Mouse (Mus musculus) limb, embryonic 10.5 days (tissue): ENCODE results near the gene Cmtr1. TPM values are rescaled to one million over a fixed set of nuclear protein-coding genes. Genes with fewer than 3 reads are reported as not detected.

ENCODE experiments used
- DNase-seq: peaks from one replicate; pipeline ENCODE4 v3.0.0-alpha.2; 2017; ENCODE audit warnings: low spot score
- H3K27ac ChIP-seq: fragments of 300-500 bp; sonication (generic); 2 replicates; pipeline ENCODE4 v1.5.1; 2016; ENCODE audit warnings: mild to moderate bottlenecking
- H3K27me3 ChIP-seq: fragments of 300-500 bp; sonication (generic); 2 replicates; pipeline ENCODE4 v1.6.1; 2016; ENCODE audit warnings: low read depth, mild to moderate bottlenecking; ENCODE audit not compliant: poor library complexity, severe bottlenecking
- H3K36me3 ChIP-seq: fragments of 300-500 bp; sonication (generic); 2 replicates; pipeline ENCODE4 v1.6.1; 2016; ENCODE audit warnings: mild to moderate bottlenecking, moderate library complexity
- H3K4me1 ChIP-seq: fragments of 300-500 bp; sonication (generic); 2 replicates; pipeline ENCODE4 v1.6.1; 2016
- H3K4me3 ChIP-seq: fragments of 300-500 bp; sonication (generic); 2 replicates; pipeline ENCODE4 v1.5.1; 2016; ENCODE audit warnings: mild to moderate bottlenecking, moderate library complexity
- H3K9me3 ChIP-seq: fragments of 300-500 bp; sonication (generic); replicated peaks from 2 replicates; pipeline ENCODE4 v1.6.1; 2016; ENCODE audit warnings: mild to moderate bottlenecking
- WGBS: fragments of 180-500 bp; shearing (Covaris S2); methylation state at CpG from one replicate; pipeline ENCODE4 v1.1.7; 2016; 5-methylcytosine and 5-hydroxymethylcytosine counted together
- polyA plus RNA-seq: library from polyadenylated mRNA; unstranded; fragments of >200 nt; fragmentation: Nextera tagmentation; extraction: Ambion mirVana; gene quantifications from 2 replicates; pipeline ENCODE4 v1.2.1, GENCODE M21; 2016

The Cmtr1 gene
- polyA plus RNA-seq, 1 experiment from 2014 or later = 134 TPM

GRCm38 (mm10) chr17:29678526-29678925 is 18.1 kb downstream of the Cmtr1 start:
- Histone ChIP-seq H3K36me3 (peaks cover 99% of the 10 kb centered on the region), H3K27ac (no peak overlapping the region), H3K4me3 (no peak overlapping the region), H3K9me3 (no peaks in the 10 kb centered on the region), H3K4me1 (no peaks in the 10 kb centered on the region), H3K27me3 (no peaks in the 10 kb centered on the region)
- no peak for DNase-seq
- WGBS = 93% methylated on average over 8 of the region's 8 CpGs

DNA sequence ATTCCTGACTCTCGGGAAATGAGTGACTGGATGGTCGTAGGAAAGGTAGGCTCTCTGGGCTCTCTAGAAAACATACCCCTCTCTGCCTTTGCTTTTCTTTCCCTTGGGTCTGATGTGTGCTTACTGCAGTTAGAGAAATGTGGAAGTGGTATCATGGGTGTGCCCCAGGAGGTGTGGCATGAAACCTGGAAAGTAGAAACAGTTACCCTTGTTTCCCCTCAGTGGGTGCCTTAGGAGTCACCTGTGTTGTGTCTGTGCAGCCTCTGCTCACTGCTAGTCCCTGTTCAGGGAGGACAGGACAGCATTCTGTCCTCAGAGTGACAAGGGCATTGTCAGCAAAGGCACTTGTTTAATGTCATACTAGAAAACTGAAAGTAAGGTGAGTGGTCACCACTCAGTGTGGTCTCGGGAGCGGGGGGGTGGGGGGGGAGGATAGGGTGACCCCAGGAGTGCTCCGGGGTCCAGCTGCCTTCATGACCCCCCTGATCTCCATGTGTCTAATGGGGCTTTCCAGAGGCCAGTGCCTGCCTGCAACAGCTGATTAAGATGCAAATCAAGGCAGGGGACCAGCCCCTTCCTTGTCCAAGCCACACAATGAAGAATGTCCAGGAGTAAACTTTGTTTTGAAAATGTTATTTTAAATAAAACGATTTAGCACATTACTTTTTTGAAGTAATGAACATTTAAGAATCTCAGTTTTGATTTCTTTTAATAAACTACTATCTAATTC is 18.8 kb downstream of the Cmtr1 start:
- Histone ChIP-seq H3K27ac (no peak overlapping the region), H3K9me3 (no peaks in the 10 kb centered on the region), H3K27me3 (no peaks in the 10 kb centered on the region), H3K4me3 (no peak overlapping the region), H3K4me1 (no peaks in the 10 kb centered on the region), H3K36me3 (peaks cover 99% of the 10 kb centered on the region)
- WGBS = 94% methylated on average over 6 of the region's 6 CpGs
- no peak for DNase-seq

DNA sequence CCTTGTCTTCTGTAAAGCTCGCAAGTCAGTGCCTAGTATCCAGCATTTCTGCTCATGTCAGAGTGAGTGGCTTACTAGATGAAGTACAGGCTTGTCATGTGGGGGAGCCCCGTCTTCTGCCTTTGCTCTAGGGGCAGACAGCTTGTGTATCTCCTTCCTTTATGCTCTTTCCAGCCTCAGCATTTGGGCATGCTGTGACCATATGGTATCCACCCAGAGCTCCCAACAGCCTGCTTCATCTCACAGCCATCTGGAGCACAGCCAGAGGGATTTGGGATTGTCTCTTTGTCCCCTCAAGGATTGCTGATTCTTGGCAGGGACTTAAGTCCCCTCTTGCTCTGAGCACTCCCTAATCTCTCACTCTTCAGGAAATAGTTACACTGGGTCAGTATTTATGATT is 19.8 kb downstream of the Cmtr1 start:
- Histone ChIP-seq H3K36me3 (peaks cover 99% of the 10 kb centered on the region), H3K27ac (no peak overlapping the region), H3K4me1 (no peaks in the 10 kb centered on the region), H3K27me3 (no peaks in the 10 kb centered on the region), H3K4me3 (no peak overlapping the region), H3K9me3 (no peaks in the 10 kb centered on the region)
- WGBS = 87% methylated on average over 2 of the region's 2 CpGs
- DNase-seq = no peak

DNA sequence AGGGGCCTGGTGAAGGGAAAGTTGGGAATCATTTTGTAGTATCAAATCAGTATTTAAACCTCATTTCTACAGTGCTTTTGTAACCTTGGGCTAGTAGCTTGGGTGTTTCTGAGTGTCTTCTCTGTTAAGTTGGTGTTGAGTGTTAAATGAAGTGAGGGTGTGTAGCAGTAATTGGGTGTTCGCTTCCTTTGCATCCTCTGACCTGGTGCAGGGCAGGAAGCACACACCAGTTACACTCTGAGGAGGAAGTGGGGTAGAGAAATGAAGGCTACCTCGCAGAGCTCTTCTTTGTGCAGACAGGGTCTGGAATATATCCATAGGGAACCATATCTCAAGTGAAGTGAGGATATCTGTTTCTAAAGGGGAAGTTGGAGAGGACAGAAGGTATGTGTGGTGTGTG is 20.5 kb downstream of the Cmtr1 start:
- no peaks in the 10 kb centered on the region for H3K27me3 ChIP-seq
- H3K27ac ChIP-seq = no peak overlapping the region
- H3K9me3 ChIP-seq = no peaks in the 10 kb centered on the region
- H3K36me3 ChIP-seq = peaks cover 99% of the 10 kb centered on the region
- H3K4me1 ChIP-seq = no peaks in the 10 kb centered on the region
- no peak overlapping the region for H3K4me3 ChIP-seq
- WGBS = 97% methylated on average over 2 of the region's 2 CpGs
- no peak for DNase-seq

DNA sequence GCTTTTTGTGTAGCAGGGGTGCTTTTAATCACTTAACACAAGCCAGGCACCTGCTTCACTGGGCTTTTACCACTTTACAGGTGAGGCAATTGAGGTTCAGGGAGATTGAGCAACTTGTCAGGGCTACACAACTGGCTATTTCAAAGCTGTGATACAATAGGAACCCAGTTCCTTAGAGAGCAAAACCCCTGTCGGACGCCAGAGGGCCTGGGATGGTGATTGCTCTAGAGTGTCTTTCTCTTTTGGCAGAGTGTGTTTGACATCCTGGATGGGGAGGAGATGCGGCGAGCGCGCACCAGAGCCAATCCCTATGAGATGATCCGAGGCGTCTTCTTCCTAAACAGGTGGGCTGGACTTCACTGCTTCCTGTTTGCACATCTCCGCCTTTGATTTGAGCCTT is 21.3 kb downstream of the Cmtr1 start:
- Histone ChIP-seq H3K27me3 (no peaks in the 10 kb centered on the region), H3K4me3 (no peak overlapping the region), H3K4me1 (no peaks in the 10 kb centered on the region), H3K9me3 (no peaks in the 10 kb centered on the region), H3K36me3 (peaks cover 99% of the 10 kb centered on the region), H3K27ac (no peak overlapping the region)
- no peak for DNase-seq
- WGBS = 97% methylated on average over 9 of the region's 9 CpGs

DNA sequence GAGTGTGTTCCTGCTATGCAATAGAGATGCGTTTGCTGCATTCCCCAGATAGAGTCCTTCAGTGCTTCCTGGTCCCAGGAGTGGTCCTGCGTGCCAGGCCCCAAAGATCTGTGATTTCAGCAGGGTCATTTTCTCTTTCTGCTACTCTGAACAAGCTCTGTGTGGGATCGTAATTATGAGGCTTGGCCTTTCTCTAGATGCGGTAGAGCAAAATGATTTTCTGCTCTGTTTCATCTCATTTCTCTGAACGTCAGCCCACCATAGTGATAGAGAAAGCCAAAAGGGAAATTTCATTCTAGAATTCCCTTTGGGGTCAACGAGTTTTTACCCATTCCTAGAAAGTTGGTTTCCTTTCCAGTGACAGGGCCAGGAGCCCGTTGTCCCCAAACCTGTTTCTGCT is 21.9 kb downstream of the Cmtr1 start:
- no peaks in the 10 kb centered on the region for H3K4me1 ChIP-seq
- H3K9me3 ChIP-seq = no peaks in the 10 kb centered on the region
- H3K4me3 ChIP-seq = no peak overlapping the region
- peaks cover 99% of the 10 kb centered on the region for H3K36me3 ChIP-seq
- WGBS = 94% methylated on average over 7 of the region's 7 CpGs
- H3K27ac ChIP-seq = no peak overlapping the region
- H3K27me3 ChIP-seq = no peaks in the 10 kb centered on the region
- DNase-seq = no peak

- H3K27me3 ChIP-seq = no peaks in the 10 kb centered on the region
- WGBS = 93% methylated on average over 2 of the region's 2 CpGs
- no peaks in the 10 kb centered on the region for H3K4me1 ChIP-seq
- H3K4me3 ChIP-seq = no peak overlapping the region
- peaks cover 99% of the 10 kb centered on the region for H3K36me3 ChIP-seq
- no peak for DNase-seq
- H3K9me3 ChIP-seq = no peaks in the 10 kb centered on the region
- no peak overlapping the region for H3K27ac ChIP-seq
Observed at GRCm38 (mm10) chr17:29683127-29683526, 22.7 kb downstream of the Cmtr1 start.

GRCm38 (mm10) chr17:29684275-29684674 is 23.9 kb downstream of the Cmtr1 start:
- H3K4me1 ChIP-seq = no peaks in the 10 kb centered on the region
- no peak for DNase-seq
- 94% methylated on average over 4 of the region's 4 CpGs for WGBS
- no peaks in the 10 kb centered on the region for H3K27me3 ChIP-seq
- H3K4me3 ChIP-seq = no peak overlapping the region
- H3K27ac ChIP-seq = no peak overlapping the region
- no peaks in the 10 kb centered on the region for H3K9me3 ChIP-seq
- peaks cover 98% of the 10 kb centered on the region for H3K36me3 ChIP-seq

DNA sequence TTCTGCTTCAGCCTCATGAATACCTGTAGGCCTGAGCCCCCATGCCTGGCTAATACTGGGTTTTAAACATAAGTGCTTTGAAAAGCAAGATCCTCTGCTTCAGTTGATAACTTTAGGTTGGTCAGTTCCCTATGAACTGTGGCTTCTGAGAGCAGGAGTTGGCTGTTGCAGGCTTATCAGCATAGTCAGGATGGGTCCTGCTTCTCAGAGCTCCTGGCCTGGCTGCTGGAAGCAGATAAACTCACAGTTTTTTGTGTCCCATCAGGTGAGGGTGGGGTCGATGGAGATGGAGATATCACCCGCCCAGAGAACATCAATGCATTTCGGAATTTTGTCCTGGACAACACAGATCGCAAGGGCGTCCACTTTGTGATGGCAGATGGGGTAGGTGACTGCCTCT is 26.4 kb downstream of the Cmtr1 start:
- H3K4me1 ChIP-seq = no peaks in the 10 kb centered on the region
- no peaks in the 10 kb centered on the region for H3K27me3 ChIP-seq
- peaks cover 99% of the 10 kb centered on the region for H3K36me3 ChIP-seq
- DNase-seq = no peak
- no peak overlapping the region for H3K27ac ChIP-seq
- H3K4me3 ChIP-seq = no peak overlapping the region
- 95% methylated on average over 5 of the region's 5 CpGs for WGBS
- H3K9me3 ChIP-seq = no peaks in the 10 kb centered on the region

- no peak overlapping the region for H3K4me3 ChIP-seq
Observed at GRCm38 (mm10) chr17:29687373-29687772, 27.0 kb downstream of the Cmtr1 start.

DNA sequence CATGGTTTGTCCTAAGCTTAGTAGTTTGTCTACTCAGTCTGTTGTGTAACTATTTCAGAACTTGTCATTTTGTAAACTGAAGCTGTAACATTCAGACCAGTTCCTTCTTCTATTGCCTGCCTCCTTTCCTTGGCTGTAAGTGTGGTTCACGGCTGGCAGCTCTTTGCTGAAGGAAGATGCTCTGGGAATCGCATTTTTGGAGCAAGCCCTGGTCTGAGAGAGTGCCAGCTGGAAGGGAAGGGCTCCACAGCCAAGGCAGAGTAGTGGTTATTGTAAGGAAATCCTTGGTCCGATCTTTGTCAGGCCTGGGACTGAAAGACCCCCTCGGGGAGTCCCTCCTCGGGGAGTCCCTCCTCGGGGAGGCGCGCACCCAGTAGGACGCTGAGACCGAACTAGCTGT is 28.2 kb downstream of the Cmtr1 start:
- Histone ChIP-seq H3K27me3 (no peaks in the 10 kb centered on the region), H3K9me3 (no peaks in the 10 kb centered on the region), H3K27ac (no peak overlapping the region), H3K4me3 (no peak overlapping the region), H3K4me1 (no peaks in the 10 kb centered on the region), H3K36me3 (peaks cover 97% of the 10 kb centered on the region)
- no peak for DNase-seq
- WGBS = 96% methylated on average over 10 of the region's 10 CpGs

More at GRCm38 (mm10) chr17:29687373-29687772, 27.0 kb downstream of the Cmtr1 start:
- H3K27ac ChIP-seq = no peak overlapping the region
- no peak for DNase-seq
- WGBS = 89% methylated on average over 6 of the region's 6 CpGs
- H3K9me3 ChIP-seq = no peaks in the 10 kb centered on the region
- no peaks in the 10 kb centered on the region for H3K4me1 ChIP-seq
- H3K36me3 ChIP-seq = peaks cover 97% of the 10 kb centered on the region
- no peaks in the 10 kb centered on the region for H3K27me3 ChIP-seq

GRCm38 (mm10) chr17:29690257-29690656 is 29.9 kb downstream of the Cmtr1 start:
- Histone ChIP-seq H3K27ac (no peak overlapping the region), H3K9me3 (no peaks in the 10 kb centered on the region), H3K36me3 (peaks cover 97% of the 10 kb centered on the region), H3K27me3 (no peaks in the 10 kb centered on the region), H3K4me3 (no peak overlapping the region), H3K4me1 (no peaks in the 10 kb centered on the region)
- DNase-seq = no peak
- WGBS = 77% methylated on average over 6 of the region's 6 CpGs

DNA sequence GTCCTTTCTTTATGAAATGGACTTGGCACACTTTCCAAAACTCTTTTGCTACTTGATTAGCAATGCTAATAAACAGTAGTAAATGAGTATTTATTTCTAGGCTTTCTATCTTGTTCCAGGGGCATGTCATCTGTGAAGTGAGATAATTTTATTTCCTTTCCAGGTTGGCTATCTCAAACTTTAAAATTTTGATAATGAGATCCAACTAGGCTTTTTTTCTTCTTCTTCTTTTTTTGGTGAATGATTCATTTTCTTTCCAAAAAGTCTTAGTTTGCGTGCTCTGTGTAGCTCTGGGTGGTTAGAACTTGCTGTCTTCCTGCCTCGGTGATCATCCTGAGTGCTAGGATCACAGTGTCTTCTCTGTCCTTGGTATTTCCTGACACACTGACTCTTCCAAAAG is 32.4 kb downstream of the Cmtr1 start:
- H3K27me3 ChIP-seq = no peaks in the 10 kb centered on the region
- no peaks in the 10 kb centered on the region for H3K4me1 ChIP-seq
- no peak overlapping the region for H3K4me3 ChIP-seq
- peaks cover 96% of the 10 kb centered on the region for H3K36me3 ChIP-seq
- H3K27ac ChIP-seq = no peak overlapping the region
- 92% methylated on average over 2 of the region's 2 CpGs for WGBS
- no peak for DNase-seq
- no peaks in the 10 kb centered on the region for H3K9me3 ChIP-seq

DNA sequence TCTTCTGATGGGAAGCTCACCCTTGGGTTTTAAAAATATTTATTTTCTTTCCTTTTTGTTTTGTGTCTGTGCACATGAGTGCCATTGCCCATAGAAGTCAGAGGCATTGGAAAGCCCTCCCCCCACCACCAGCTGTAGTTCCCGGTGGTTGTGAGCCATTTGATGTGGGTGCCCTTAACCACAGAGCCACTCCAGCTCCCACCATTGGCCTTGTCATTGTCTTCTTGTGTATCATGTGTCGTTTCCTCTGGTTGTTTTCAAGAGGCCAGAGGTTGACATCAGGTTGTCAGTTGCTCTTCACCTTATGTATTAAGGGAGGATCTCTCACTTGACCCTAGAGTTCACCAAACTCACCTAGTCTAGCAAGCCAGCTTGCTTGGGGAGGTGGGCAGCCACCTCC is 33.2 kb downstream of the Cmtr1 start:
- Histone ChIP-seq H3K4me3 (no peak overlapping the region), H3K27ac (no peak overlapping the region), H3K36me3 (peaks cover 96% of the 10 kb centered on the region), H3K9me3 (no peaks in the 10 kb centered on the region), H3K27me3 (no peaks in the 10 kb centered on the region), H3K4me1 (no peaks in the 10 kb centered on the region)
- WGBS = 83% methylated on average over 2 of the region's 2 CpGs
- DNase-seq = no peak
